ENCODE assay signal across 7 mouse cellular contexts in the genomic region with DNA sequence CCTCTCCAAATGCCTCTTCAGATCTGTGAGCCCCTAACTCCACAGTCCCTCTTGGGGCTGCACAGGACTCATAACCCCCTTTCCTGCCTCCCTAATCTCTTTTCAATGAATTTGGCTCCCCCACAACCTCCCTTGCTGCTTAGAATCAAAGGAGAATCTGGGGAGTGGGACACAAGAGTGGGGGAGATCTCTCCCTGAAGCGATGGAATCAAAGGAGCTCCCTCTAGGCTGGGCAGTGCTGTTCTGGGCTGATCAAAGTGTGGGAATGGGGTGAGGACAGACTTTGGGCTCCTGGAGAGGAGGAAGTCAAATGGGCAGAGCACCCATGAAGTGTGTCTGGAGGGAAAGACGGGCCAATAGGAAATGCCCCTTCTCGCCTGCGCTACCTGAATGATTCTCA. TPM values are rescaled to one million over a fixed set of nuclear protein-coding genes. Genes with fewer than 3 reads are reported as not detected.
DNase-seq lines count a peak whose midpoint lies in the region; ATAC-seq and TF ChIP-seq lines count a peak whose summit lies in the region.

No protein-coding gene starts in this region.

- H3K4me3 ChIP-seq in E14TG2a.4 (replicated peaks; ENCODE audit: low read length): peak overlapping the region; percentile 91
- peak overlapping the region; percentile 93 for H3K4me3 ChIP-seq in heart, postnatal 0 days (ENCODE audit: low read depth, low read length)
- peak overlapping the region; percentile 70 for H3K4me3 ChIP-seq in lung, postnatal 0 days (ENCODE audit: low read depth, low read length)

- TF ChIP-seq CTCF in E14TG2a.4 (conservative IDR thresholded peaks at IDR 0.05; ENCODE audit: low read length): no peak
- TF ChIP-seq CTCF in heart, postnatal 0 days (IDR thresholded peaks at IDR 0.05; ENCODE audit: low read depth): no peak
- no peak for TF ChIP-seq CTCF in lung, postnatal 0 days (IDR thresholded peaks at IDR 0.05)

- peak; percentile 22 for DNase-seq in 3T3-L1 (ENCODE audit: low read depth, low spot score)
- DNase-seq in heart, postnatal 0 days (ENCODE audit: low spot score): no peak
- peak; percentile 18 for DNase-seq in lung, postnatal 0 days (ENCODE audit: low spot score)
- DNase-seq in layer of hippocampus, adult 9-11 months: no peak
- no peak for DNase-seq in right cerebral cortex, postnatal 14 days
- no peak for DNase-seq in urinary bladder, postnatal 4 days (ENCODE audit: low spot score in 2 of 2)

- 31% methylated on average over 4 of the region's 4 CpGs for WGBS in heart, postnatal 0 days
- 5% methylated on average over 4 of the region's 4 CpGs for WGBS in lung, postnatal 0 days

- H3K9ac ChIP-seq in heart, postnatal 0 days (replicated peaks; ENCODE audit: low read depth, low read length): peak overlapping the region; percentile 97
- peak overlapping the region; percentile 89 for H3K9ac ChIP-seq in lung, postnatal 0 days (replicated peaks; ENCODE audit: low read depth)

- H3K27ac ChIP-seq in heart, postnatal 0 days (ENCODE audit: low read depth): peak overlapping the region; percentile 99
- H3K27ac ChIP-seq in lung, postnatal 0 days (ENCODE audit: low read length): peak overlapping the region; percentile 93

- peak overlapping the region; percentile 88 for H3K4me2 ChIP-seq in heart, postnatal 0 days (ENCODE audit: low read depth, low read length)
- peak overlapping the region; percentile 74 for H3K4me2 ChIP-seq in lung, postnatal 0 days (replicated peaks; ENCODE audit: low read depth, low read length)

- H3K4me1 ChIP-seq in E14TG2a.4 (replicated peaks; ENCODE audit: low read depth, low read length): peaks cover 69% of the 10 kb centered on the region
- peaks cover 24% of the 10 kb centered on the region for H3K4me1 ChIP-seq in heart, postnatal 0 days (ENCODE audit: control insufficient read depth, insufficient read depth)
- peaks cover 13% of the 10 kb centered on the region for H3K4me1 ChIP-seq in lung, postnatal 0 days (ENCODE audit: insufficient read depth, low read depth, low read length)

- no peaks in the 10 kb centered on the region for H3K9me3 ChIP-seq in E14TG2a.4 (ENCODE audit: low read length)
- no peaks in the 10 kb centered on the region for H3K9me3 ChIP-seq in heart, postnatal 0 days (replicated peaks; ENCODE audit: control insufficient read depth, low read length)
- no peaks in the 10 kb centered on the region for H3K9me3 ChIP-seq in lung, postnatal 0 days (ENCODE audit: low read length)

- no peak for TF ChIP-seq EP300 in heart, postnatal 0 days (IDR thresholded peaks at IDR 0.05; ENCODE audit: low read depth)
- no peak for TF ChIP-seq EP300 in lung, postnatal 0 days (IDR thresholded peaks at IDR 0.05)

- H3K27me3 ChIP-seq in E14TG2a.4 (ENCODE audit: insufficient read depth, low read length): no peaks in the 10 kb centered on the region
- H3K27me3 ChIP-seq in heart, postnatal 0 days (ENCODE audit: control insufficient read depth, insufficient read depth, low read length): no peaks in the 10 kb centered on the region
- H3K27me3 ChIP-seq in lung, postnatal 0 days (replicated peaks; ENCODE audit: insufficient read depth, low read length): no peaks in the 10 kb centered on the region

- H3K36me3 ChIP-seq in E14TG2a.4 (ENCODE audit: insufficient read depth, low read length): peaks cover 31% of the 10 kb centered on the region
- H3K36me3 ChIP-seq in heart, postnatal 0 days (replicated peaks; ENCODE audit: control insufficient read depth, insufficient read depth, low read length): peaks cover 29% of the 10 kb centered on the region
- 0 out of 2 replicates have a peak, but pooled peaks cover 6% of the 10 kb centered on the region for H3K36me3 ChIP-seq in lung, postnatal 0 days (ENCODE audit: insufficient read depth, low read length)

- no peak for ATAC-seq in heart, postnatal 0 days (ENCODE audit: insufficient read depth, low read depth)
- ATAC-seq in lung, postnatal 0 days: no peak

RNA-seq across cellular contexts. Expression of a gene that starts 1.5 kb away (rescaled TPM):
- total RNA-seq in heart, postnatal 0 days (2014; rRNA removed; ENCODE audit: low replicate concordance): 99.2 and 113 TPM in 2 replicates
- polyA plus RNA-seq in heart, postnatal 0 days (2015; fragmentation: Nextera tagmentation; extraction: Ambion mirVana): 20.4 and 23.1 TPM in 2 replicates
- polyA plus RNA-seq in lung, postnatal 0 days (2015; fragmentation: Nextera tagmentation; extraction: Ambion mirVana): 30.9 and 33.2 TPM in 2 replicates

RNA-seq across cellular contexts. Expression of a gene that starts 18.0 kb away (rescaled TPM):
- total RNA-seq in heart, postnatal 0 days (2014; rRNA removed; ENCODE audit: low replicate concordance): 7.3 and 14.8 TPM in 2 replicates
- polyA plus RNA-seq in heart, postnatal 0 days (2015; fragmentation: Nextera tagmentation; extraction: Ambion mirVana): 4.0 and 4.5 TPM in 2 replicates
- 8.2 TPM in 2 replicates for polyA plus RNA-seq in lung, postnatal 0 days (2015; fragmentation: Nextera tagmentation; extraction: Ambion mirVana)

RNA-seq across cellular contexts. Expression of a gene that starts 37.2 kb away (rescaled TPM):
- total RNA-seq in heart, postnatal 0 days (2014; rRNA removed; ENCODE audit: low replicate concordance): 44.8 and 46.8 TPM in 2 replicates
- polyA plus RNA-seq in heart, postnatal 0 days (2015; fragmentation: Nextera tagmentation; extraction: Ambion mirVana): 22.9 and 28.6 TPM in 2 replicates
- 45.8 and 50.1 TPM in 2 replicates for polyA plus RNA-seq in lung, postnatal 0 days (2015; fragmentation: Nextera tagmentation; extraction: Ambion mirVana)

RNA-seq across cellular contexts. Expression of a gene that starts 43.9 kb away (rescaled TPM):
- 77.2 and 139 TPM in 2 replicates for total RNA-seq in heart, postnatal 0 days (2014; rRNA removed; ENCODE audit: low replicate concordance)
- polyA plus RNA-seq in heart, postnatal 0 days (2015; fragmentation: Nextera tagmentation; extraction: Ambion mirVana): 34.9 and 38.0 TPM in 2 replicates
- polyA plus RNA-seq in lung, postnatal 0 days (2015; fragmentation: Nextera tagmentation; extraction: Ambion mirVana): 30.9 and 32.7 TPM in 2 replicates

RNA-seq across cellular contexts. Expression of a gene that starts 57.0 kb away (rescaled TPM):
- 4.1 and 5.6 TPM in 2 replicates for total RNA-seq in heart, postnatal 0 days (2014; rRNA removed; ENCODE audit: low replicate concordance)
- polyA plus RNA-seq in heart, postnatal 0 days (2015; fragmentation: Nextera tagmentation; extraction: Ambion mirVana): 11.5 and 11.9 TPM in 2 replicates
- polyA plus RNA-seq in lung, postnatal 0 days (2015; fragmentation: Nextera tagmentation; extraction: Ambion mirVana): 4.7 and 7.2 TPM in 2 replicates

Comparison
In these comparisons a context has a peak if more than half of its experiments do, and no peak if none do; other contexts are left out.
1. DNase-seq: peak in 3T3-L1 (single experiment) and lung, postnatal 0 days (single experiment); none in heart, postnatal 0 days (single experiment), layer of hippocampus, adult 9-11 months (single experiment), right cerebral cortex, postnatal 14 days (single experiment) and urinary bladder, postnatal 4 days (0 of 2).
2. Peak in every context shown above with its lines, with median percentiles within 50 percentile points of each other: H3K4me3 ChIP-seq.